Mouse (Mus musculus): ENCODE results near the gene Cartpt.

Gene Cartpt

DNA sequence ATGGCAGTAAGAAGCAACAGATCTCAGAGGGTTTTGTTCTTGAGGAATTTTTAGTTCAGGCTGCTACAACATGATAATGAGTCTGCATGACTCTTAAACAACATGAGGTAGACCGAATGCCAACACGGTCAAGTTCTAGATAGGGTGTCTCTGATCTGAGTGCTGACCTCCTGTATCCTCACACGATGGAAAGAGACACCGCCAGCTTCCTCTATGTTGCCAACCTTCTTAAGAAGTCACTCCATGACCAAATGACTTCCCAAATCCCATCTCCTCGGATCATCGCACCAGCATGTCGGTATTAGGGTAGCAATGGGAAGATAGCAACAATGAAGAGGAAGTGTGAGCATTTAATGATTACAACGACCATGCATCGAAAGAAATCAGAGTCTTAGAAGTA lies 43.6 kb downstream of the Cartpt start:
- WGBS, result 71% methylated on average over 9 of the region's 9 CpGs

DNA sequence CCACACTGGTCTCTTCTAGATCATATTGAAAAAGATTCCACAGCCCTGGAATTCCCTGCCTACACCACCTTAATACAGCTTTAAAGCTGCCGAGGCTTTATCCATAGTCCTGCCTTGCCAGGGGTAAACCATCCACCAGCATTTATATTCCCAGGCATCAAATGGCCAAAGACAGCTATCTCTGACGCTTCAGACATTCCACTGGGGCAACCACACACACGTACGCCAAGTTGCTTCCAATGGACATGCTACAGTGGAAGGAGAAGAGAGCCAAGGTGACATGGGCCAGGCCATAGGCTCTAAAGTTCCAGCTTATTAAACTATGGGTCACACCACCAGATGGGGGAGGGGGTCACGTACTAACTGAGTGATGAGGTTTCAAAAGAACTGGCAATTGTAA lies 45.7 kb downstream of the Cartpt start:
- 86% methylated on average over 5 of the region's 5 CpGs for WGBS

DNA sequence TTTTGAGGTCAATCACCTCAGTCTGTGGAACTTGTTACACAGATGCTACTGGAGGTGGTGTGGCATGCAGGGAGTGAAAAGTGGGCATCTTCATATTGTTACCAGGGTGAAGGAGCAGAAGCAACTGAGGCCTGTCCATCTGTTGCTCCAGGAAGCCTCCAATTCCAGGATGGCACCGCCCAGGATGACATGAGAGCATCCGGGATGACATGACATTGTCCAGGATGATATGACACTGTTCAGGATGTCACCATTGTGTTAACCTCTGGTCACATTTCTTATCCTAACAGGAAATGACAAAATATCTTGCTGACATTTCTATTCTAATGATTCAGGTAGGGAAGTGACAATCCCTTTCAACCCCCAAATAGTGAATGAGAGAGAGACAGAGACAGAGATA lies 47.8 kb downstream of the Cartpt start:
- 96% methylated on average over 2 of the region's 2 CpGs for WGBS

DNA sequence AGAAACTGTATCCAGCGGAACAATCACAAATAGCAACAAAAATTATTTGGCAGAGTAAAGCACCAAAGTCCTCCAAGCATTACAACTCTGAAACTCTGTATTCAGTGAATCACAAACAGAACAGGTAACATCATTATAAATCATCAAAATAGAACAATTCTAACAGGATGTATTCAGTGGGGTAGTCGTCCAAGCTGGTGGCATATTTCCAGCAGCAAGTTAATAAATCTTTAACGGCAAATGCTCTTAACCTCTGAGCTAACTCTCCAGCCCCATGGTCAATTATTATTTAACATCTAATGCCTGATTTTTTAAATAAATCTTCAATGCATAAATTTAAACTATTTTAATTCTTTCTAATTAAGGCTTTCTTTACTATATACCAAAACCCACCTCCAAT lies 48.5 kb downstream of the Cartpt start:
- WGBS, result 69% methylated on average over 3 of the region's 3 CpGs

DNA sequence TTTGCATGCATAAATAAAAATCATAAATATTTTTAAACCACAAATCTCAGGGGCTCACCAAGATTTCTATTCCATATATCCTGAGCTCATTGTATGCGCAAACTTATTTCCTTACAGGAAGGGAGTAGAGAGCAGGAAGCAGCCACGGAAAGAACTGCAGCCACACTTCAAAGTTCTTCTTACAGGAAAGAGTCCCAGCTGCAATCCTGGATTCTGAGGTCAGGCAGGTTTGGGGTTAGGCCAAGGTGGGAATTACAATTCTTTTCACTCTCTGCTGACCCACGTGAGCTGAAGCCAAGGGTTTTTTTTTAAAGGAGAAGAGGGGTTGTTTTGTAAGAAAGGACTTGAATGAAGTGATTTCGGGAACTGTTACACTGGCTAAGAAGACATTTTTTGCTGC lies 49.9 kb downstream of the Cartpt start:
- WGBS, result 49% methylated on average over 4 of the region's 4 CpGs

DNA sequence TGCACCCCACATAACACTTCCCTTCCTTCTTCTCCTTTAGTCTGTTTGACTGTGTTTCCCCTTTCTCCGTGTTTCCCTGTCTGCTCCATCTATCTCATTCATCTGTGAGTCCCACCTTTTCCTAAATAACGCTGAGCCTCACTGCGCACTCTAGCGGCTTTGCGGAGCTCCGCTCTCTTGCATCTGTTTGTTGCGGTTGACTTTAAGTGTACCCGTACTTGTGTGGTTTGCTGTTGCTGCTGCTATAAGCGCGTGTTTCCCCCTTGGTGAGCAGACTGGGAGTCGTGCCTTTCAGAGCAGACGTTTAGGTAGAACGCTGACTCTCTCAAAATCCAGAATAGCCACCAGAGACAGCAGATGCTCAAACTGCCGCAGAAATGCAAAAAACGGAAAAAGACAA lies 51.3 kb downstream of the Cartpt start:
- 22% methylated on average over 15 of the region's 15 CpGs for WGBS
